Mouse (Mus musculus) frontal cortex, adult 2 months (tissue): ENCODE measurements around the gene Pias1. TPM values are rescaled to one million over a fixed set of nuclear protein-coding genes. Genes with fewer than 3 reads are reported as not detected.

Experiments used
- DNase-seq, 2 experiments: peaks; one replicate each; pipeline ENCODE4 v3.0.0; 2022; ENCODE audit warnings: low spot score in 1 of 2; ENCODE audit errors: extremely low spot score in 1 of 2
- polyA plus RNA-seq: library from polyadenylated mRNA; depleted of rRNA; stranded (reverse); fragments of >200 nt; gene quantifications from 2 replicates; pipeline ENCODE4 v1.2.3, GENCODE M21; 2012

Pias1 gene
- polyA plus RNA-seq, 1 experiment, result 32.7 TPM

DNA sequence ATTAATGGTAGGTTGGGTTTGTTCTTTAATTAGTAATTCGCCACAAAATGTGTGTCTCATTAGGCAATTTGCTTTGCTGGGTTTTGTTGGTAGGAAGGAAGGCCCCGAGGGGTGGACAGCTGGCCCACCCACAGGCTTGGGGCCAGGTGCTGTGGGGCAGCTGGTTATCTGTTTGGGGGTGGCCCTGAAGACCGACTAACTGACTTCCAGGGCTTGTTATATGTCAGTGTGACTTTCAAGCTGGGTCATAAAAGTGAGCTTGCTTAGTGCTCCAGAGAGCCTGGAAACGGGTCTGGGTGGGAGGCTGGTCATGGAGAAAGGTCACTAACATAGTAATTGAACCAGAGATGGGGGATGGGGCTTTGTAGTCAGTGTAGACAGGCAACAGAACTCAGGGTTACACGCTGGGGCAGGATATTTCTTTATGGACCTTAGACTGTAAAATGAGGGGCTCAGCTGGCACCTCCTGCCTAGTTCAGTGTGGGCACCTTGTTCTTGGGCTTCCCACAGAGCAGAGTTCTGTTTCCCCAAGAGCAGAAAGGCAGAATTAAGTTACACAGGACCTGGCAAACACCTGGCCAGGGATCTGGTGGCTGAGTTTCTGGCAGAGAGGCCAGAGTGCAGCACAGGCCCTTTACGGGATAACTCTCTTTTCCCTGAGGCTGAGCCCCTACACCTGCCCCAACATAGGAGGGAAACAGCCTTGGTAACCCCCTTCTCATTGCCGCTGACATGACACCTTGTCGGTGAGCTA lies 129.3 kb downstream of the Pias1 start:
- no peak for DNase-seq

DNA sequence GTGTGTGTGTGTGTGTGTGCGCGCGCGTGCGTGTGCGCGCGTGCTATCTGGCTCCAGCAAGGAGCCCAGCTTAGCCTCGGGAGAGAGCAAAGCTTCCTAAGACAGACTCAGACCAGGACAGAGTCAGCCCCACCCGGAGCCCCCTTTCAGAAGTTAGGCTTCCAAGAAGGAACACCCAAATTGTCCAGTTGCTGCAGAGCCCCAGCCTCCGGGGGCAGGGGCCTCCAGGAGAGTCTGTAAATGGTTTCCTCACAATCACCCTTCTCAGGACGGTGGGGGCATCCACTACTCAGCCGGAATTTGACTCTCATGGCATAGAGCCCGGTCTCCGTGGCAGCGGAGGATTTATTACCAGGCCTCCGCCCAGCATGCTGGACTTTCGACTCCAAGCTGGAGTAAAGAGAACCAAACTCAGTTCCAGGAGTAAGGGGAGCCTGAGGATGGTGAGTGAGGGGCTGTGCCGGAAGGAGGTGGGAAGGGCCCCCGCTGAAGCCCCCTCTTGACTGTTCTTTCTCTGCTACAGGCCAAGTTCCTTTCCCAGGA lies 129.9 kb downstream of the Pias1 start, which contains the start of gene Calml4:
Calml4 (plus strand) TSS at position 362 of the 543 bp plus-strand sequence.
- DNase-seq, result no peak

DNA sequence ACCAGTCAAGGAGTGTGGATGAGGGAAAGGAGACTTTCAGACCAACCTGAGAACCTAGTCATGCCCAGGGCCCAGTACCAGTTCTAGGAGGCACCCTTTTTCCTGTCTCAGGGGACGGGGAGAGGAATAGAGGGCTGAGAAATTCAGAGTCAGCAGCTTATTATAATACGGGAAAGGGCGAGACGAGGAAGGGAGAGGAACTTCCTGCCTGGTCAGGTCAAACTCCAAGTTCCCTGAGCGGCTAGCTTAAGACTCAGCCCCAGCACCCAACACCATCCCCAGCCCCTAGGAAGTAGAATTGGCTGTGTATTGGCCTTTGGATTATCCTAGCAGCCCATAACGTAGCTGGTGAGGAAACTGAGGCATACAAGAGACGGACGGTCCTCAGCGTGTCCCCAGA lies 130.5 kb downstream of the Pias1 start:
- DNase-seq, result no peak

DNA sequence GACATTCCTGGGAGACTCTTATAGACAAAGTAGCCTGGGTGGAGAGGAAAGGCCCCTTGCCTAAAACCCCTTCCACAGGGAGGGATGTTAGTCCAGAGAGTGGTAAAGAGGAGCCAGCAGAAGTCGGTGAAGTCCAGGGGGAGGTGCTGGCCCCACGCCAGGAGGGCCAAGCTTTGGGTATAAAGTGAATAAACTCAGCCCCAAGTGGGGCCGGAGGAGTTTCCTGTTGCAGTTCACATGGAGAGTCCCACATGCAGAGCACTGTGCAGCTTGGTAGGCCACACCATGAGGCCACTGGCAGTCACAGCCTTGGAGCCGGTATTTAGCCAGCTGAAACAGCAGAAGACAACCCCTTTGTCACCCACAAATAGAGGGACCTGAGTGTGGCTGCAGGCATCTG lies 133.2 kb downstream of the Pias1 start:
- DNase-seq, result no peak

DNA sequence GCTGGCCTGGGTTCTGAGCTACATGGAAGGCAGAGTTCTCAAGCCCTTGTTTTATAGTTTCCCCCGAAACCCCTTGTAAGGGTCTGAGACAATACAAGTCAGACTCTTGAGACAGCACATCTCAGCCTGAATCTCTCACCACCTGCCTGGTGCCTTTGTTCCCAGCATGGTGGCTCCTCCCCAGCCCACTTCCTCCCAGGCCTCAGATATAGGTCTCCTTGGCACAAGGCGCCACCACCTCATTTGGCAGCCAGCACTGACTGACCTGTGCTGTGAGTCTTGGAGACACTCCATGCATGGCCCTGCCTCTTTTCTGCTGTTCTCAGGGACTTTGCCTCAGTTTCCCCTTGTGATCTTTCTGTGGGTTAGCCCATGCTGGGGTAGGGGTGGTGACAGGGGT lies 136.2 kb downstream of the Pias1 start:
- no peak for DNase-seq

DNA sequence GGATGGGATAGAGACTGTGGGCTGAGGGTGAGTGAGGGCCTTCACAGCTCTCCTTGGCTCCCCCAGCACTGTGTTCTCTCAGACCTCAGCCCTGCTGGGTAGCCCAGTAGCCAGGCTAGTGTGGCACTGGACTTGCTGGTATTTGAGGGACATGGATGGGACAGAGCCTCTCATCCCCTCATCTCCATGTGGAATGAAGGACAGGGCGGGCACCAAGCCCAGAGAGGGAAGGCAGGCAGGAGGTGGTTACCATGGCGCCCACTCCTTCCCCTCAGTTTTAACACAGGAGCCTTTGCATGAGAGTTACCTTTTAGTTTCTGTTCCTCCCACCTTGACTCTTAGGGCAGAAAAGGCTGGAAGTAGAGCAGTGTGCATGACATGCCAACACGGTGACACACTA lies 139.1 kb downstream of the Pias1 start:
- no peak for DNase-seq

DNA sequence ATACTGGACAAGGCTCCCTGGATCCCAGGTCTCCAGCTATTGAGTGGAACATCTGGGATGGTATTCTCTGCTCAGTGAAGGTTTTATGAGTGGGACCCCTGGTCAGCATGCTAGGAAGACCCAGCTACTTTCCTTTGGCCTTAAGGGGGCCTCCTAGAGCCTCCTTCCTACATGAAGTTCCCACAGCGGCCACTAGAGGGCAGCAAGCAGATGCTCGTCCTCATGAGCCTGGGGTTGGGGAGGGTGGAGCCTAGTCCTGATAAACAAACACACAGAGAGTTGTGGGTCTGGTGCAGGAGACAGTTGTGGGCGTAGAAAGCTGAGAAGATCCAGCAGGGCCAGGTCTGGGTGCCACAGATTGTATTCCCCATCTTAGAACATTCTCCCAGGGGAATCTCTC lies 140.0 kb downstream of the Pias1 start:
- peak; percentile 57 to 95 for DNase-seq

DNA sequence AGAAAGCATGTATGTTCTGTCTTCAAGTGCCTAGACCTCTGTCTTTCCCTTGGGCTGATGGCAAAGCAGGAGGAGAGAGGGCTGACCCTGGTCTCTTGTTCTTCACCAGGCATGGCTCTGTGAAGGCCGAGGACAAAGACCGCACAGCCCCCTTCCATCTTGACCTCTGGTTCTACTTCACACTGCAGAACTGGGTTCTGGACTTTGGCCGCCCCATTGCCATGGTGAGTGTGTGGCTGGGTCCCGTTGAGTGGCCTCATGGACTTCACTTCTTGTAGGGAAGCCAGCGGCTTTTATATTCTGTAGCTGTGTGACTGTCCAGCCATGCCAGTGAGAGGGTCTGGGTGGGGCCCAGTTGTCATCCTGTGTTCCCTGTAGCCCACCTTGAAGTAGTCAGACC lies 143.3 kb downstream of the Pias1 start:
- no peak for DNase-seq

DNA sequence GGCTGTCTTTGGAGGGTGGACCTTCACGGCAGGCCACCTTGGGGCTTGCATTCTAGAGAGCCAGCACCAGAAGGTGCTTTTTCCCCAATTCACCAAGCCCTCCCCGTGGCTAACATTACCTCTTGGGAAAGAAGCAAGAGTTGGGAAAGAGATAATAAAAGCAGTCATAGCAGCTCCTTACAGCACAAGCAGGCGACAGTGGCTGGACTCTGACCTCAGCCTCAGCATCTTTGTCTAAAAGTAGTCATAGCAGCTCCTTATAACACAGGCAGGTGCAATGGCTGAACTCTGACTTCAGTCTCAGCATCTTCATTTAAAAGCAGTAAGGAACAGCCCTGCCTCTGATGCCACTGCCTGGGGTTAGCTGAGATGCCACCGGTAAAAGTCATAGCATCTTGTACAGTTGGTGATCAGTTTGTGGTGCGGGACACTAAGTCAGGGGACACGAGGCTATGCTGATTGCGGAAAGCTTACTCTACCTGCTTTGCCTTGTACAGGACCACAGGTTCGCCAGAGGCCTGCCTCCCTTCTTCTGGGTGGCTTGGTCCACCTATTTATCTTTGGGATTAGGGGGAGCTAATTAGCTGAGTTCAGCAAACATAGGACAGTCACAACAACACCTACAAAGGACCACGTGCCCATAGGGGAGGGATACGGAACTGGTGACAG lies 144.2 kb downstream of the Pias1 start:
- no peak for DNase-seq

DNA sequence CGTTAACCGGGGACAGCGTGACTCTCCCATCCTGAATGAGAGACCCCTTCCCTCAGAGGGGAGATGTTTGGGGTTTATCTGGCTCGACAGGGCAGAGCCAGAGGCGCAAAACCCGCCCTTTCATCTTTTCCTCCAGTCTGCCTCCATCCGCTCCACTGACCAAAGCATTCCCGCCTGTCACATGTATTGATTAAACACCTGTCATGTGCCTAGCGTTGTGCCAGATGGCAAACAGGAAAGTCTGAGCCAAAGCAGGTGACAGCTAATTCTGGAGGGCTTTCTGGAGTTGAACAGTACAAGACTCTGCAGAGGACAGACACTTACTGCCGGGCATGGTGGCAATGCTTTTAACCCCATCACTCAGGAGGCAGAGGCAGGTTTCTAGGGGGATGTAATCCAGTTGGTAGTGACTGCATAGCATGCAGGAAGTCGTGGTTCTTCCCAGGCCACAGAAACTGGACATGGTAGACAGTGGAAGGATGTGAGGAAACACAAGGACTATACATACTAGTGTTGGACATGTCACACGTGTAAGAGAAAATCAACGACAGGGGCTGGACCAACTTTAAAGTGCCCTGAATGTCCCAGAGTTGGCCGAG lies 148.5 kb downstream of the Pias1 start:
- DNase-seq, result no peak

DNA sequence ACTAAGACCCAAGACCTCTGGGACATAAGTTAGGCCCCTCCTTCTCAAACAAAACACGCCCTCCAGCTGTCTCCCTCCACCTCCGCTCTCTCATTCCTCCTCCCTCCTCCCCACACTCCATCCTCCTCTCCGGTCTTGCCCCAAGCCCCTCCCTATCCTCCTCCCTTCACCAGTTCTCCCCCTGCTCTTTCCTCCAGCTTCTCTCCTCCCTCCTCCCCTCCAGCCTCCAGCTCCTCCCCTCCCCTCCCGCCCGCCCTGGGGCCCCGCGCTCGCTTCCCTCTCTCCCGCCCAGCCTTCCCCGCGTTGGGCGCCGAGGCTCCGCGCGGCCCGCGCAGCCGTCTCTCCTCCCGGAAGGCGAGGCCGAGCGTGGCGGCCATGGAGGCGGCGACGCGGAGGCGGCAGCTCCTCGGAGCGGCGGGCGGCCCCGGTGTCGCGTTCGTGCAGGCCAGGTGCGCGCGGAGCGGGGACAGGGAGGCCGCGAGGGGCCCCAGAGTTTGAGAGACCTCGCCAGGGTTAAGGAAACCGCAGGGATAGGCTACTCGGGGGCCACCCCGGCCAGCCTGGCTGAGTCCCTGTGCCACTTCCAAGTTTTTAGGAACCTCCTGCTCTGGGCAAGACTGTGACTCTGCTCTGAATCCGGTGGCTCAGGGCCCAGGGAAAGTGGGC lies 149.1 kb downstream of the Pias1 start, which contains the start of gene Cln6:
Cln6 (plus strand) TSS at position 280 of the 666 bp plus-strand sequence.
- DNase-seq, result peak; percentile 53 to 58

DNA sequence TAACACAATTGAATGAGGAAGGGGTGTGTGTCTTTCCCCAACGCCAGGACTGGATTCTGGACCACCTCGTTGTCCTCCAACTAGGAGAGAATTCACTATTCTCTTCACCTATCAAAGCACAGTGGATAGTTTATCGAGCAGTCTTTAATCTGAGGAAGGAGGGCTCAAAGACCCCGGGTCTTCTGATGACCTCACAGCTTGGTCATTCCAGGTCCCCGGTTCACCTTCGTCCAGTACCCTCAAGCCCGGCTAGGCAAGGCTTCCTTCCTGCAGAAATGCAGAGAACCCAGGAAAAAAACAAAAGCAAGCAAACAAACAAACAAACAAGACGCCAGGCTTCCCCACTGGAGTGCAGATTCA lies 149.6 kb downstream of the Pias1 start:
- no peak for DNase-seq

DNA sequence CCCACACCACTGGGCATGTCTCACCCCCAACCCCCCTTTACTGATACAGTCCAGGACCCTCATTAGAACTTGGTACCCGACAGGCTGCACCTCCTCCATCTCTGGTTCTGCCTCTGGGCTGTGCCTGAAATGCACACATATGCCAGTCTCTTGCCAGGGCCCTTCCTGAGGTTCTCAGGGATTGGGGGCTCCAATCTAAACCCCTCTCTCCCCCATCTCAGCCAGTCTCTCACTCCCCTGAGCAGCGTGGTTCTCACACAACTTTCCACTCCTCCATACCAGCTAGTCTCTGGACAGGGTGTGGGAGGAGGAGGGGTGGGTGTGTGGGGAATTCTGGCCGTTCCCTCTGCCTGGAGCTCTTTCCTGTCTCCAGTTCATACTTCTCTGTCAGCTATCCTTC lies 150.1 kb downstream of the Pias1 start:
- no peak for DNase-seq

DNA sequence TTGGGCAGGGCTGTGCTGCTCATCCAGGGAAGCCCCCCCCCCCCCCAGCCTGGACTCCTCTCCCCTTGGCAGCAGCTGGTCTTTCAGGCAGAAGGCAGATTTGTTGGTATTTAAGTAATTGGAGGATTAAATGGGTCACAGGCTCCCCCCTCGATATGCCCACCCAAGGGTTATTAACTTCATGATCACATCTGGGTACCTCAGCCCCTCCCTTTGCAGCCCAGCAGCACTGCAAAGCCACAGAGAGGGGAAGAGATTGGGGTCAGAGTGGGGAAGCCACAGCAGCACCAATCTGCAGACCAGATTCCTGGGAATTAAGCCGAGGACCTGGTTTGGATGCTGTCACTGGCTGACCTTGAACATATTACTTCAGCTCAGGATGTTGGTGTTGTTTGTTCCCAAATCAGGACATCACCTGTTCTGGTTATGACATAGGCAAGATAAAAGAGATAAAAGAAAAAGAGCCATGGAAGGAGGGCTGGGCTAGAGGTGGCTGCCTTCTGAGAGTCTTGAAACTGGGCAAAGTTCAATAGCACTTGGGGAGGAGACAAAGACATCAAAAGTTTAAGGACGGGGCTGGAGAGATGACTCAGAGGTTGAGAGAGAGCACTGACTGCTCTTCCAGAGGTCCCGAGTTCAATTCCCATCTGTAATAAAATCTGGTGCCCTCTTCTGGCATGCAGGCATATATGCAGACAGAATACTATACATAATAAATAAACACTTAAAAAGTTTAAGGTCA lies 151.8 kb downstream of the Pias1 start:
- DNase-seq, result no peak

DNA sequence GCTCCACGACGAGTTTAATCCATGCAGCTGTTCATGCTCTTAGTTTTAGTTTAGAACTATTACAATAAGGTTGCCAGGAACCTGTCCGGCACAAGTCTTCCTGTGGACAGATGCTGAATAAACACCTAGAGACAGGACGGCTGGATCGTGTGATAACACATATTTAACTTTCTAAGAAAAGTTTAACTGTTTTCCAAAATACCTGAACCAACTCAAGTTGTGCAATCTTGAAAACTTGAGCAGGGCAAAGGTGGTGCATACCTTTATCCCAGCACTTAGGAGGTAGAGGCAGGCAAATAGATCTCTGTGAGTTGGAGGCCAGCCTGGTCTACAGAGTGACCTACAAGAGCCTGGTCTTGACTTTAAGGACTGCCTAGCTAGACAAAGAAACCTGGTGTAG lies 152.8 kb downstream of the Pias1 start:
- no peak for DNase-seq

DNA sequence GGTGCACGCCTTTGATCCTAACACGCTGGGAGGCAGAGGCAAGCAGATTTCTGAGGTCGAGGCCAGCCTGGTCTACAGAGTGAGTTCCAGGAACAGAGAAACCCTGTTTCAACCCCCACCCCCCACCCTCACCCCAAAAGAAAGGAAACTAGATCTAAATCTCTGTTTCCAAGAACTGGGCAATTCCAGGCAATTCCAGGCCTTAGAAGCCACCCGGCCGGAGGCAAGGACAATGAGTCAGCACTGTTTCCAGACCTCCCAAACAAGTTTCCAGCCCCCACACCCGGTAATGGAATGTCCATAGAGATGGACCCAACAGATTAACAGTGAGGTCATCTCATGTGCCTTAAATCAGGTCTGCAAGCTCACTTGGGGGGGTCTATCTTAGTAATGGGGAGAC lies 157.8 kb downstream of the Pias1 start:
- no peak for DNase-seq

DNA sequence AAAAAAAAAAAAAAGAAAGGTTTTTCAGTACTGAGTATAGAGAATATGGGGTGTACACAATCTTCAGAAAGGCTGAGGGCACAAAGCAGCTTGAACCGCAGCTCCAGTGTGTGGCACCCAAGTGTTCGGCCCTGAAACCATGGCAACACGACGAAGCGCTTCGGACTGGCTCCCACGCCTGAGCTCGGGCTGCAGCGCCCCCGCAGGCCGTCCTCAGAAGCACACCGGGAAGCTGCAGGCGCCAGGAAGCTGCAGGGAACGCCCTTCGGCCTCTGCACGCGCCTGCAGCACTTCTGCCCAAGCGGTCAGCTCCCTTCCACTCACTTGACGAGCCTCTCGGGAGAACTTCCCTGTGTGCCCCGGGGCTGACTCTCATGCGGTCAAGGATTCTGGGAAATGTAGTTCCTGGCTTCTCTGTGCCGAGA lies 159.1 kb downstream of the Pias1 start:
- DNase-seq, result peak; percentile 93 to 95
